Mouse (Mus musculus): ENCODE measurements around the gene Gm20834.
"Not testable (repeated sequence)": the region's sequence is repeated elsewhere in the genome, so short reads cannot be mapped to it uniquely, and the experiment has no call there.

Gm20834 gene

DNA sequence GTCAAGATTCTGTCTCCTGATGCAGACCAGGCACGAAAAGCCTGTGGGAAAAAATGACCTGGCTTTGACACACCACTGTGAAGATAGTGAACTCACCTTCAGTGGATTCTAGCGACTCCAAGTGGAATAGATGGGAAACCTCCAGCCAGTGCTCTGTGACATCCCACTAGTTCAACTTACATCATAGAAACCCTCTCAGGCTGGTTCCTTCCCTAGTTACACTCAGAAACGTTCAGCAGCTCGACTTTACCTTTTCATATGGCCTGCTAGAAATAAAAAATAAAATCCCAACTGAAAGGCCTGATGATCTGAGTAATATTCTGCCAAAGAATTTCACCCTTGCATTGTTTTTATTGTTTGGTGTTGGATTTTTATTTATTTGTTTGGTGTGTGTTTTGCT, at the start of gene Gm20834:
Gene Gm20834, minus strand, starts transcription at position 101 of the 400 bp plus-strand sequence.
- not testable (repeated sequence) for DNase-seq (ENCODE audit: low spot score in 2 of 2)
